Mouse (Mus musculus) heart, embryonic 14.5 days (tissue): ENCODE results near the gene Mrpl48. TPM values are rescaled to one million over a fixed set of nuclear protein-coding genes. Genes with fewer than 3 reads are reported as not detected.

Experiments
- ATAC-seq: fragments of 200-750 bp; cut with Nextera tagmentation; 2 replicates; pipeline ENCODE4 v1.8.0; 2017; ENCODE audit warnings: low read depth, moderate TSS enrichment; ENCODE audit not compliant: insufficient number of reproducible peaks, insufficient read depth, low FRiP score
- H3K27ac ChIP-seq, 2 experiments: fragments of 200-500 bp in 1 of 2; fragments of 300-500 bp in 1 of 2; sonication (generic) in 1 of 2; replicated peaks in 1 of 2; 2 replicates each; pipeline ENCODE4 v1.5.1; 2012 to 2014; ENCODE audit warnings: low read depth in 2 of 2, low read length in 2 of 2, control low read depth in 1 of 2, mild to moderate bottlenecking in 1 of 2, mixed read lengths in 1 of 2; ENCODE audit not compliant: control insufficient read depth in 1 of 2, insufficient read depth in 1 of 2
- H3K27me3 ChIP-seq: fragments of 300-500 bp; sonication (generic); 2 replicates; pipeline ENCODE4 v1.6.1; 2014; ENCODE audit warnings: mild to moderate bottlenecking, low read length, control low read depth; ENCODE audit not compliant: control insufficient read depth, insufficient read depth
- H3K36me3 ChIP-seq: fragments of 300-500 bp; sonication (generic); 2 replicates; pipeline ENCODE4 v1.6.1; 2014; ENCODE audit warnings: mild to moderate bottlenecking, control low read depth, low read length, mixed read lengths; ENCODE audit not compliant: control insufficient read depth, insufficient read depth
- H3K4me1 ChIP-seq, 2 experiments: fragments of 200-500 bp in 1 of 2; fragments of 300-500 bp in 1 of 2; sonication (generic) in 1 of 2; 2 replicates each; pipeline ENCODE4 v1.6.1; 2012 to 2014; ENCODE audit warnings: low read length in 2 of 2, control low read depth in 1 of 2, mixed read lengths in 1 of 2; ENCODE audit not compliant: control insufficient read depth in 2 of 2, insufficient read depth in 2 of 2
- H3K4me2 ChIP-seq: fragments of 300-500 bp; sonication (generic); 2 replicates; pipeline ENCODE4 v1.6.1; 2014; ENCODE audit warnings: mild to moderate bottlenecking, low read length
- H3K4me3 ChIP-seq, 2 experiments: fragments of 200-500 bp in 1 of 2; fragments of 300-500 bp in 1 of 2; sonication (generic) in 1 of 2; 2 replicates each; pipeline ENCODE4 v1.5.1; 2012 to 2014; ENCODE audit warnings: low read length in 2 of 2, mild to moderate bottlenecking in 2 of 2, control low read depth in 1 of 2, low read depth in 1 of 2, moderate library complexity in 1 of 2; ENCODE audit not compliant: control insufficient read depth in 1 of 2, insufficient read depth in 1 of 2
- H3K9ac ChIP-seq: fragments of 300-500 bp; sonication (generic); 2 replicates; pipeline ENCODE4 v1.6.1; 2014; ENCODE audit warnings: mild to moderate bottlenecking, low read length
- H3K9me3 ChIP-seq: fragments of 300-500 bp; sonication (generic); 2 replicates; pipeline ENCODE4 v1.6.1; 2016; ENCODE audit warnings: low read length, control low read depth; ENCODE audit not compliant: control insufficient read depth
- WGBS: fragments of 180-500 bp; shearing (Covaris S2); extraction: QIAGEN DNeasy Blood & Tissue Kit; methylation state at CpG from one replicate; pipeline ENCODE4 v1.1.7; 2014; 5-methylcytosine and 5-hydroxymethylcytosine counted together
- polyA plus RNA-seq: library from polyadenylated mRNA; unstranded; fragments of >200 nt; fragmentation: Nextera tagmentation; extraction: Ambion mirVana; gene quantifications from 2 replicates; pipeline ENCODE4 v1.2.1, GENCODE M21; 2014

Mrpl48 gene
- polyA plus RNA-seq, 1 experiment from 2014 or later: 101 TPM

GRCm38 (mm10) chr7:100608910-100609309, 809 bp upstream of the Mrpl48 start:
- H3K36me3 ChIP-seq: no peaks in the 10 kb centered on the region
- peaks cover 2 to 9% of the 10 kb centered on the region in 2 experiments; a peak in 3 of 4 replicates for H3K4me1 ChIP-seq
- ATAC-seq: no peak
- H3K27me3 ChIP-seq: no peaks in the 10 kb centered on the region
- peak overlapping the region; percentile 84 for H3K4me2 ChIP-seq
- H3K27ac ChIP-seq: peak overlapping the region; percentile 95 to 100; a peak in 2 of 4 replicates
- H3K4me3 ChIP-seq: peak overlapping the region; percentile 95 to 100
- WGBS: 16% methylated on average over 4 of the region's 4 CpGs
- peak overlapping the region; percentile 100 for H3K9ac ChIP-seq
- H3K9me3 ChIP-seq: no peaks in the 10 kb centered on the region

GRCm38 (mm10) chr7:100607214-100608129, 629 bp downstream of the Mrpl48 start, which contains the start of gene Rab6a:
Gene Rab6a, plus strand, starts transcription at chr7:100607410.
- peaks cover 2 to 9% of the 10 kb centered on the region in 2 experiments; a peak in 3 of 4 replicates for H3K4me1 ChIP-seq
- no peaks in the 10 kb centered on the region for H3K9me3 ChIP-seq
- ATAC-seq: peak; percentile 94
- peak within 1 kb of the TSS; percentile 84 for H3K4me2 ChIP-seq
- H3K36me3 ChIP-seq: no peaks in the 10 kb centered on the region
- no peaks in the 10 kb centered on the region for H3K27me3 ChIP-seq
- peak within 1 kb of the TSS; percentile 95 to 100 for H3K27ac ChIP-seq
- peak within 1 kb of the TSS; percentile 95 to 100 for H3K4me3 ChIP-seq
- WGBS: under 1% methylated on average over 91 of the region's 105 CpGs
- peak within 1 kb of the TSS; percentile 100 for H3K9ac ChIP-seq

GRCm38 (mm10) chr7:100600211-100600610, 7.9 kb downstream of the Mrpl48 start:
- H3K36me3 ChIP-seq: no peaks in the 10 kb centered on the region
- H3K27me3 ChIP-seq: no peaks in the 10 kb centered on the region
- no peaks in the 10 kb centered on the region for H3K4me1 ChIP-seq
- H3K4me2 ChIP-seq: no peak overlapping the region
- H3K27ac ChIP-seq: no peak overlapping the region
- no peak for ATAC-seq
- H3K4me3 ChIP-seq: no peak overlapping the region
- no peaks in the 10 kb centered on the region for H3K9me3 ChIP-seq
- no peak overlapping the region; the same call in 1 of the 2 replicates for H3K9ac ChIP-seq
- WGBS: 62% methylated on average over 5 of the region's 5 CpGs

GRCm38 (mm10) chr7:100593349-100593748, 14.8 kb downstream of the Mrpl48 start:
- no peak for ATAC-seq
- Histone ChIP-seq H3K4me2 (no peak overlapping the region), H3K4me1 (no peaks in the 10 kb centered on the region), H3K27ac (no peak overlapping the region), H3K27me3 (no peaks in the 10 kb centered on the region), H3K9ac (no peak overlapping the region), H3K4me3 (no peak overlapping the region), H3K36me3 (no peaks in the 10 kb centered on the region), H3K9me3 (no peaks in the 10 kb centered on the region)

- Histone ChIP-seq H3K4me3 (peak overlapping the region; percentile 40 to 62; a peak in 3 of 4 replicates), H3K27me3 (no peaks in the 10 kb centered on the region), H3K9me3 (no peaks in the 10 kb centered on the region), H3K27ac (peak overlapping the region; percentile 76 to 94), H3K4me1 (no peaks in the 10 kb centered on the region), H3K4me2 (peak overlapping the region; percentile 50), H3K36me3 (no peaks in the 10 kb centered on the region), H3K9ac (peak overlapping the region; percentile 62)
- no peak for ATAC-seq
- WGBS: 8% methylated on average over 2 of the region's 2 CpGs
Measured at GRCm38 (mm10) chr7:100591522-100591852, 16.6 kb downstream of the Mrpl48 start.

- peak overlapping the region; percentile 76 to 94 for H3K27ac ChIP-seq
- WGBS: 0% methylated on average over 20 of the region's 20 CpGs
- H3K4me3 ChIP-seq: peak overlapping the region; percentile 40 to 62
- H3K9me3 ChIP-seq: no peaks in the 10 kb centered on the region
- H3K9ac ChIP-seq: peak overlapping the region; percentile 62
- no peaks in the 10 kb centered on the region for H3K27me3 ChIP-seq
- H3K4me1 ChIP-seq: no peaks in the 10 kb centered on the region
- ATAC-seq: peak; percentile 96
- peak overlapping the region; percentile 50 for H3K4me2 ChIP-seq
- H3K36me3 ChIP-seq: no peaks in the 10 kb centered on the region
Measured at GRCm38 (mm10) chr7:100590845-100591521, 17.1 kb downstream of the Mrpl48 start.

- no peaks in the 10 kb centered on the region for H3K4me1 ChIP-seq
- peak overlapping the region; percentile 76 to 90 for H3K27ac ChIP-seq
- peak overlapping the region; percentile 50 for H3K4me2 ChIP-seq
- no peaks in the 10 kb centered on the region for H3K27me3 ChIP-seq
- WGBS: 43% methylated on average over 7 of the region's 7 CpGs
- no peaks in the 10 kb centered on the region for H3K9me3 ChIP-seq
- no peaks in the 10 kb centered on the region for H3K36me3 ChIP-seq
- peak overlapping the region; percentile 40 to 62 for H3K4me3 ChIP-seq
- ATAC-seq: no peak
- H3K9ac ChIP-seq: peak overlapping the region; percentile 62
Measured at GRCm38 (mm10) chr7:100590504-100590844, 17.6 kb downstream of the Mrpl48 start.
